Mouse (Mus musculus): ENCODE data around the gene Ybx3. TPM values are rescaled to one million over a fixed set of nuclear protein-coding genes. Genes with fewer than 3 reads are reported as not detected.

Gene Ybx3
- total RNA-seq, 2 experiments from 2014 or later = 45.7 to 48.8 TPM

DNA sequence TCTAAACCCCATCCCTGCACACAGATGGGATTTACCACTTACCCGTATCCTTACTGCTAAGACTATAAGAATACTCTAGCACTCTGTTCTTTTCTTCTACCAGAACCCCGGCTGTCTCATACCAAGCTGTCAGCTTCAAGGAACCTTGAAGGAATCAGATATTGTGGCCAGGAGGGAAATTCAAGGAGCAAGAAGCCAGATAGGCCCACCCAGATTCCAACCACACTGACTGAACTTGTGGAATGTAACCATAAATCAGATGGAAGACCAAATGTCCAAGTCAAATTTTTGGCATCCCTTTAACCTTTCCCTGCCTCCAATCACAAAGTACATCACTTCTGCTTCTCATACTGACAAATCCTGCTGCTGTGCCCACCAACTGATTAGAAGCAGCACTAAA is 41.2 kb downstream of the Ybx3 start:
- intact Hi-C loops (cut with DNase I) = no loop called here
- DNase-seq (ENCODE audit: low spot score in 2 of 2) = no peak

DNA sequence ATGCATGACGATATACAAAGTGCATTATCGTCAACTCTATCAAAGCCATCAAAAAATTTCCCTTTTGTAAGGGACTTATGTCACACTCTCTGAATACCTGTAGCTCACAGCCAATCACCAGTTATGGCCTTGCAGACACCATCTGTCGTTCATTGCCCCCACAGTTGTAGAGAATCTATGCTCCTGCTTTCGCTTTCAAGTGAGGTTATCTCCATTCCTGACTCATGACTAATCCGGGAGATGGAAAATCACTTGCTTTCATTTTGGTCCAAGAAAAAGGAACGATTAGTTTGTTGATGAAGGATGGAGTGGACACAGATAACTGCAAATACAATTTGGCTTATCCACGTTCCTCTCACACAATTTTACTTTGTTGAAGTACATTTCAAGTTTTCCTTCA is 43.9 kb downstream of the Ybx3 start:
- DNase-seq (ENCODE audit: low spot score in 2 of 2) = no peak
- intact Hi-C loops (cut with DNase I) = no loop called here

DNA sequence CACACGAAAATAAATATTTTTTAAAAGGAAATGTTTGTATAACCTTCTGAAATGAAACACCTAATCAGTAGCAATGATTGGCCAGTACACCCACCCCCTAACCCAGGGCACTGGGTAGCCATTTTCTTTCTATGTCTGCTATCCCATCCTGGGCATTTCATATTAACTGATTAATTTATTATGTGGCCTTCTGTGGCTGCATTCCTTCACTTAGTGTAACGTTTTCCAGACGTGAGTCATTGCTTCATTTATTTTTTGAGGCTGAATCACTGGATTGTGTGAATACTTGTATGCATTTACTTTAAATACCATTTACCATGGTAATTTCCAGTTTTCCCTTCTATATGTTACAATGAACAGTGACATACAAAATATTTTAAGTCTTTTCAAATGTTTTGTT is 48.2 kb downstream of the Ybx3 start:
- intact Hi-C loops (cut with DNase I) = no loop called here
- DNase-seq (ENCODE audit: low spot score in 2 of 2) = no peak

DNA sequence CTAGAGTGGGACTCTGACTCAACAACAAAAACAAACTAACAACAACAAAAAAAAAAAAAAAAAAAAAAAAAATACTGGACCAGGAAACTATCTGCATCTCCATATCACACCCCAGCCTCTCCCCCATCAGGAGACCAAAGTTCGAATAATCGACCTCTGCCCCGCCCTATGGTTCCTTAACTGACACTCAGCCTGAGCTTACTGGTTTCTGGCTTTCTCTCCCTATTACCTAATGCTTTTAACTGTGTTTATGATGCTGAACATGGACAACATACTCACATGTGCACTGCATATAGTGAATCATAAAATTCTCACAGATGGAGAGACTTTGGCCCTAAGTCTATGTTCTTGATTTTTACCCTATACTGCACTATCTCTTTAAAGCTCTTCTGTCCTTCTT is 49.0 kb downstream of the Ybx3 start:
- intact Hi-C loops (cut with DNase I) = no loop called here

DNA sequence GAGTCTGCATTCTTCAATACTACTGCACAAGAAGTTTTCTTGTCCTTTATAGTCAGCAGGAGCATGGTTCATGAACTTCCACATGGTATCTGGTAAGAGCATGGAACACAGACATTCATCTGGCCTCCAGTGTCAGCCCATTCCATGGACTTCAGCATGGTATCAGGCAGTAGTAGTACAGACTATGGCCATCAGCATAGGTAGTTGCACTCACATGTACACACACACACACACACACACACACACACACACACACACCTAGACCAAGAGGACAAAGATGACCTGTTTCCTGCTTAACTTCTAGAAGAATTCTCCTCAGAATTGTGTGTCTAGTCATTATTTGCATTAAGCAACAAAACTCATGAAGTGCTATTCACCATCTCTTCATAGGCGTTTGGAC is 49.5 kb downstream of the Ybx3 start:
- intact Hi-C loops (cut with DNase I) = no loop called here
- DNase-seq (ENCODE audit: low spot score in 2 of 2) = no peak

More for the DNA sequence above, 49.0 kb downstream of the Ybx3 start:
- no peak for DNase-seq (ENCODE audit: low spot score in 2 of 2)

DNA sequence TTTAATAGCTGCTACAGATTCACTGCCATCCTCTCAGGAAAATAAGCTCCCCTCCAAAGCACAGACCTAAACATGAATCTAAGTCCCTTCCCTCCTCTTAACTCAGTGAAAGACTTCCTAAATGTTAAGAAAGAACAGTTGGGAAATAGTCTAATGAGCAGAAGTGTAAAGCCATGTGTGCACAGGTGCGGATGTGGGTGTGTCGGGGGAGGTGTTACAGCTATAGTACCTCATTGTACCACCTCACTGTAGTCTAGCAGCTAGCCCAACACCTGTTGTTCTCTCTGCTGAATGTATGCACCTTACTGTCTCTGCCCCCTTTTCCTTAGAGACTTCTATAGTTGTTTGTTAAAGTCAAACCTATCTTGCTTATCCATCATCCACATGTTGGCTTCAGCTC is 61.2 kb downstream of the Ybx3 start:
- intact Hi-C loops (cut with DNase I) = no loop called here

DNA sequence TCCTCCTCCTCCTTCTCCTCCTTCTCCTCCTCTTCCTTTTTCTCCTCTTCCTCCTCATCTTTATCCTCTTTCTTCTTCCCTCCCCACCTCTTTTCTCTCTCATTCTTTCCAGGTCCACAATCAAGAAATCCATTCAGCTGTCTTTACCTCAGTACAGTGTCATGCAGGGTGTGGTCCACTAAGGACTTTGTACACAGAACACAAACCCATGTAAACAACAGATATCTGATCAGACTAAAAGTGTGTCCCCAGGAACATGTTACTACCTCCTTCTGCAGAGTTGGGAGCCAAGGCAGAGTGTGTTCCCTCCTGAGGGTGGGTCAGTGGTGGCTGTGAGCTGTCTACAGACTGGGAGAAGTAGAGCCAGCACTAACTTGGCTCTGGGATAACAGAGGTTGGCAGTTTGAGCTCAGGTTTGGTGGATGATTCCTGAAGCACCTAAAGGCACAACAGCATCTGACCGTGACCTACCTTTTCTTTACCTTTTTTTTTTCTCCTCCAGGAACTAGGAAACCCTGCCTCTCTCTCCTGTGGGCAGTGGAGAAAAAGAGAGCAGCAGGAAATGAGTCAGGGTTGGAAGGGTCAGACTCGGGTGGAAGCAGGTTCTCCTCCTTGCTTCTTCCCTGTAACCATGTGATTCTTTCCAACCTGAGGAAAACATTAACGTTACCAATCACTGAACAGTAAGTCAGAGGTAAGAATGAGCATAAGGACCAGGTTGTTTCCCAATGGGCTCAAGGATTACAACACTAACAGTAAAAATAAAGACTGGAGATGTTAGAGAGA is 66.2 kb downstream of the Ybx3 start:
- no peak for DNase-seq (ENCODE audit: low spot score in 2 of 2)
- intact Hi-C loops (cut with DNase I) = no loop called here

More for the DNA sequence above, 61.2 kb downstream of the Ybx3 start:
- no peak for DNase-seq (ENCODE audit: low spot score in 2 of 2)

DNA sequence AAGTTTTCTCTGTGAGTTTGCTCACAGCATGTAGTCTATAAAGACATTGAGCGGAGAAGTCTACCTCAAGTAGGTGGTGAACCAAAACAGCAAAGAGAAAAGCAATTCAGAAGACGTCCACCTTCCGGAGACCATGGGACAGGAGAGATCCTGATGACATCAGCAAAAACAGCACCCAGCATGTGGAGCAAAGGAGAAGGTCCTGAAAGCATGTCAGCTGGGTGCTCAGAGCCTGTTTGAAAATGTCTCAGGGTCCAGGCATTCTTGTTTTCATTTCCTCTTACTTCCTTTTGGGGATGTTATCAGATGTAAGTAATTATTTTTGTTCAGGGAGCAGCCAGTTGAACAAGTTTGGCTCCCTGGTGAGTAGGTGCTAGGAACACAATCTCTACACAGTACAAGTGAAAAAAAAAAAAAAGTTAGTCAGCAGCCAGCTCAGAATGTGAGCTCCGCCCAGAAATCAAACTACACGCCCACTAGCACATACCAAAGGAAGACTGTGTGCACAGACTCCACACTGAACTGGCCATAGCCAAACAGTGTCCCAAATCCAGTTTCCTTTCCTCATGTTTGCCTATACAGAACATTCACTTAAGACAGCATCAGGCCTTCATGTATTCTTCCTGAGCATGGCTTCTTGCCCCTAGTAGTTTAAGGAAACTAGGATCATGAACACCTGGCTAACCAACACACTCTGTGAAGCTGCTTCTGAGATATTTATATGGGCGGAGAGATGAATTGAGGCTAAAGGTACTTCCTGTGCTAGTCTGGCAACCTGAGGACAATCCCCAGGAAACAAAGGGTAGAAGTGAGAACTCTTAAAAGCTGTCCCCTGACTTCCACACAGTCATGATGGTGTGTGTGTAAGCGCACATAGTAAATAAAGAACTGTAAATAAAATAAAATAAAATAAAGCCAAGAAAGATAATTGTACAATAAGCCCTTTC is 71.8 kb downstream of the Ybx3 start:
- intact Hi-C loops (cut with DNase I) = no loop called here
- no peak for DNase-seq (ENCODE audit: low spot score in 2 of 2)

Other genes starting within 250 kb of the Ybx3 start
- under 1 TPM; 0.39 to 0.69 TPM for gene Klra2, start 141.1 kb downstream of the Ybx3 start, total RNA-seq (2021)
- gene Magohb, start 95.2 kb downstream of the Ybx3 start, total RNA-seq (2021) = 1 to 10 TPM; 6.1 to 8.5 TPM
- under 1 TPM; 0.14 to 0.25 TPM for gene Styk1, start 34.9 kb downstream of the Ybx3 start, total RNA-seq (2021)
- gene 5430401F13Rik, start 97.9 kb upstream of the Ybx3 start, total RNA-seq (2021) = not detected
- not detected for gene Gm6619, start 97.9 kb upstream of the Ybx3 start, total RNA-seq (2021)
- not detected for gene Tas2r130, start 242.4 kb upstream of the Ybx3 start, total RNA-seq (2021)